Comparison of ENCODE assay signal across 12 mouse cellular contexts in genomic region chr4:97584445-97585130, GRCm38 (mm10).
DNase-seq lines count a peak whose midpoint lies in the region; ATAC-seq lines count a peak whose summit lies in the region.
"Had no signal": no experiment of that assay in that cellular context is flagged by ENCODE, and none has a peak within 500 bp of the region (broad histone marks: within the 10 kb centered on the region; RNA-seq: fewer than 3 reads in every experiment).

No protein-coding gene starts in this region.

- peak overlapping the region; percentile 80 for H3K27ac ChIP-seq in embryonic facial prominence, embryonic 10.5 days (replicated peaks)
- peak overlapping the region; percentile 53; the same call in 1 of the 2 replicates for H3K27ac ChIP-seq in hindbrain, embryonic 11.5 days (ENCODE audit: low read depth, low read length)
- no peak overlapping the region for H3K27ac ChIP-seq in midbrain, embryonic 12.5 days (replicated peaks)
- H3K27ac ChIP-seq: heart, embryonic 13.5 days had no signal

- peak; percentile 70 to 74 for DNase-seq in cerebellum, postnatal 10 days
- no peak for DNase-seq in cerebellum, adult 18-20 months
- peak; percentile 39 for DNase-seq in embryonic facial prominence, embryonic 10.5 days (ENCODE audit: low spot score)
- DNase-seq in hindbrain, embryonic 11.5 days (ENCODE audit: low spot score): no peak
- no peak for DNase-seq in frontal cortex, postnatal 14 days (ENCODE audit: low spot score in 2 of 2)
- no peak for DNase-seq in frontal cortex, postnatal 25 days (ENCODE audit: low spot score in 2 of 2)
- no peak for DNase-seq in left cerebral cortex, postnatal 36 days (ENCODE audit: low spot score in 2 of 2)
- DNase-seq: adrenal gland, postnatal 36 days; kidney, adult 11 months; lung, postnatal 14 days had no signal

- no peaks in the 10 kb centered on the region for H3K36me3 ChIP-seq in embryonic facial prominence, embryonic 10.5 days (replicated peaks)
- H3K36me3 ChIP-seq in hindbrain, embryonic 11.5 days (ENCODE audit: control insufficient read depth, insufficient read depth, low read length): no peaks in the 10 kb centered on the region
- no peaks in the 10 kb centered on the region for H3K36me3 ChIP-seq in midbrain, embryonic 12.5 days
- H3K36me3 ChIP-seq: heart, embryonic 13.5 days had no signal

- H3K9me3 ChIP-seq in embryonic facial prominence, embryonic 10.5 days: no peaks in the 10 kb centered on the region
- H3K9me3 ChIP-seq in hindbrain, embryonic 11.5 days (ENCODE audit: control insufficient read depth, low read length): no peaks in the 10 kb centered on the region
- H3K9me3 ChIP-seq in midbrain, embryonic 12.5 days: no peaks in the 10 kb centered on the region
- H3K9me3 ChIP-seq: heart, embryonic 13.5 days had no signal

- ATAC-seq in hindbrain, embryonic 11.5 days (ENCODE audit: low FRiP score): peak; percentile 63; the same call in 1 of the 2 replicates
- no peak; the same call in 1 of the 2 replicates for ATAC-seq in midbrain, embryonic 12.5 days (ENCODE audit: low FRiP score, low read depth)

- H3K4me2 ChIP-seq in hindbrain, embryonic 11.5 days (replicated peaks; ENCODE audit: low read depth, low read length): peak overlapping the region; percentile 39; the same call in 1 of the 2 replicates
- H3K4me2 ChIP-seq in midbrain, embryonic 12.5 days (replicated peaks): peak overlapping the region; percentile 32

- H3K27me3 ChIP-seq in embryonic facial prominence, embryonic 10.5 days (replicated peaks; ENCODE audit: low read depth, poor library complexity, severe bottlenecking): no peaks in the 10 kb centered on the region
- no peaks in the 10 kb centered on the region for H3K27me3 ChIP-seq in hindbrain, embryonic 11.5 days (ENCODE audit: control insufficient read depth, insufficient read depth, low read length)
- peaks cover 5% of the 10 kb centered on the region; the same call in 1 of the 2 replicates for H3K27me3 ChIP-seq in midbrain, embryonic 12.5 days
- H3K27me3 ChIP-seq: heart, embryonic 13.5 days had no signal

- H3K9ac ChIP-seq in hindbrain, embryonic 11.5 days (ENCODE audit: low read depth, low read length): peak overlapping the region; percentile 51
- H3K9ac ChIP-seq in midbrain, embryonic 12.5 days (replicated peaks): no peak overlapping the region
- H3K9ac ChIP-seq: heart, embryonic 13.5 days had no signal

- WGBS in embryonic facial prominence, embryonic 10.5 days: 37% methylated on average over 9 of the region's 9 CpGs
- 44% methylated on average over 9 of the region's 9 CpGs for WGBS in hindbrain, embryonic 11.5 days
- WGBS in midbrain, embryonic 12.5 days: 41% methylated on average over 9 of the region's 9 CpGs

- peaks cover 76% of the 10 kb centered on the region for H3K4me1 ChIP-seq in embryonic facial prominence, embryonic 10.5 days
- no peaks in the 10 kb centered on the region for H3K4me1 ChIP-seq in hindbrain, embryonic 11.5 days (replicated peaks; ENCODE audit: control insufficient read depth, insufficient read depth, low read length)
- H3K4me1 ChIP-seq in midbrain, embryonic 12.5 days: peaks cover 30% of the 10 kb centered on the region
- H3K4me1 ChIP-seq: heart, embryonic 13.5 days had no signal

- intact Hi-C loops in left cerebral cortex, postnatal 36 days (cut with DNase I): loop anchor here (5.0 to 10.0 kb wide), 3 partner anchors 33 to 190 kb away; partner anchors contain the start of genes E130114P18Rik and Nfia

- peak overlapping the region; percentile 54 for H3K4me3 ChIP-seq in embryonic facial prominence, embryonic 10.5 days
- H3K4me3 ChIP-seq in hindbrain, embryonic 11.5 days (ENCODE audit: low read depth, low read length): peak overlapping the region; percentile 31
- H3K4me3 ChIP-seq in midbrain, embryonic 12.5 days: peak overlapping the region; percentile 28
- H3K4me3 ChIP-seq: heart, embryonic 13.5 days had no signal

Comparison
In these comparisons a context has a peak if more than half of its experiments do, and no peak if none do; other contexts are left out.
1. DNase-seq: peak in cerebellum, postnatal 10 days (2 of 2) and embryonic facial prominence, embryonic 10.5 days (single experiment); none in cerebellum, adult 18-20 months (0 of 2), hindbrain, embryonic 11.5 days (single experiment), frontal cortex, postnatal 14 days (0 of 2), frontal cortex, postnatal 25 days (0 of 2) and left cerebral cortex, postnatal 36 days (0 of 2).
2. Peak in every context shown above with its lines, with median percentiles within 50 percentile points of each other: H3K4me3 ChIP-seq.